Mouse (Mus musculus): ENCODE results near the gene Gm49486.
"Not testable (repeated sequence)": the region's sequence is repeated elsewhere in the genome, so short reads cannot be mapped to it uniquely, and the experiment has no call there.

Gene Gm49486

GRCm38 (mm10) chr15:79225780-79226179 is 3.4 kb upstream of the Gm49486 start:
- not testable (repeated sequence) for DNase-seq (ENCODE audit: low spot score)

- DNase-seq (ENCODE audit: low spot score), result no peak
These were observed 6.1 kb downstream of the Gm49486 start for GRCm38 (mm10) chr15:79235268-79235667.

- DNase-seq (ENCODE audit: low spot score), result no peak
These were observed 8.8 kb downstream of the Gm49486 start for GRCm38 (mm10) chr15:79238036-79238435.

- no peak for DNase-seq (ENCODE audit: low spot score)
These were observed 13.5 kb downstream of the Gm49486 start for GRCm38 (mm10) chr15:79242574-79243233.

GRCm38 (mm10) chr15:79243234-79244042 is 14.2 kb downstream of the Gm49486 start:
- DNase-seq (ENCODE audit: low spot score), result peak; percentile 81

- no peak for DNase-seq (ENCODE audit: low spot score)
These were observed 15.1 kb downstream of the Gm49486 start for GRCm38 (mm10) chr15:79244071-79244893.

GRCm38 (mm10) chr15:79245321-79245720 is 16.1 kb downstream of the Gm49486 start:
- no peak for DNase-seq (ENCODE audit: low spot score)

- no peak for DNase-seq (ENCODE audit: low spot score)
These were observed 21.0 kb downstream of the Gm49486 start for GRCm38 (mm10) chr15:79250236-79250635.

- no peak for DNase-seq (ENCODE audit: low spot score)
These were observed 22.0 kb downstream of the Gm49486 start for GRCm38 (mm10) chr15:79251168-79251567.

- DNase-seq (ENCODE audit: low spot score), result no peak
These were observed 22.7 kb downstream of the Gm49486 start for GRCm38 (mm10) chr15:79251781-79252491.

GRCm38 (mm10) chr15:79252580-79252979 is 23.4 kb downstream of the Gm49486 start:
- no peak for DNase-seq (ENCODE audit: low spot score)

GRCm38 (mm10) chr15:79254661-79255060 is 25.5 kb downstream of the Gm49486 start, which contains the start of gene Slc16a8:
Gene Slc16a8, minus strand, starts transcription at chr15:79254761.
- DNase-seq (ENCODE audit: low spot score), result no peak

GRCm38 (mm10) chr15:79258521-79258920 is 29.3 kb downstream of the Gm49486 start:
- DNase-seq (ENCODE audit: low spot score), result no peak

GRCm38 (mm10) chr15:79261095-79261725 is 32.0 kb downstream of the Gm49486 start:
- no peak for DNase-seq (ENCODE audit: low spot score)

GRCm38 (mm10) chr15:79261757-79262156 is 32.6 kb downstream of the Gm49486 start:
- no peak for DNase-seq (ENCODE audit: low spot score)

GRCm38 (mm10) chr15:79262375-79262774 is 33.2 kb downstream of the Gm49486 start:
- no peak for DNase-seq (ENCODE audit: low spot score)

- DNase-seq (ENCODE audit: low spot score), result no peak
These were observed 33.7 kb downstream of the Gm49486 start for GRCm38 (mm10) chr15:79262786-79263309.

GRCm38 (mm10) chr15:79263726-79264125 is 34.5 kb downstream of the Gm49486 start:
- no peak for DNase-seq (ENCODE audit: low spot score)

- DNase-seq (ENCODE audit: low spot score), result no peak
These were observed 36.2 kb downstream of the Gm49486 start for GRCm38 (mm10) chr15:79265384-79265783.

- no peak for DNase-seq (ENCODE audit: low spot score)
These were observed 39.3 kb downstream of the Gm49486 start for GRCm38 (mm10) chr15:79268521-79268920.

All from spleen, adult 12 weeks (tissue).